Mouse (Mus musculus) small intestine, adult 2 months (tissue): ENCODE results near the gene Arhgap24. TPM values are rescaled to one million over a fixed set of nuclear protein-coding genes. Genes with fewer than 3 reads are reported as not detected.
"Not testable (repeated sequence)": the region's sequence is repeated elsewhere in the genome, so short reads cannot be mapped to it uniquely, and the experiment has no call there.

Experiments used
- H3K27ac ChIP-seq: fragments of 200-500 bp; 2 replicates; pipeline ENCODE4 v1.5.1; 2012; ENCODE audit warnings: low read depth, low read length, control low read depth, inconsistent platforms; ENCODE audit not compliant: insufficient read depth
- H3K27me3 ChIP-seq: fragments of 200-500 bp; 2 replicates; pipeline ENCODE4 v1.6.1; 2012; ENCODE audit warnings: mild to moderate bottlenecking, moderate library complexity, low read length, inconsistent platforms; ENCODE audit not compliant: control insufficient read depth, insufficient read depth
- H3K36me3 ChIP-seq: fragments of 200-500 bp; 2 replicates; pipeline ENCODE4 v1.6.1; 2012; ENCODE audit warnings: mild to moderate bottlenecking, low read length, control low read depth, inconsistent platforms; ENCODE audit not compliant: control insufficient read depth, insufficient read depth
- H3K4me1 ChIP-seq: fragments of 200-500 bp; 2 replicates; pipeline ENCODE4 v1.6.1; 2012; ENCODE audit warnings: low read length, inconsistent platforms, mixed read lengths; ENCODE audit not compliant: control insufficient read depth, insufficient read depth, insufficient read length
- H3K4me3 ChIP-seq: fragments of 200-500 bp; 2 replicates; pipeline ENCODE4 v1.5.1; 2012; ENCODE audit warnings: low read depth, mild to moderate bottlenecking, control low read depth, inconsistent platforms, low read length, moderate library complexity
- CTCF ChIP-seq: fragments of 200-500 bp; IDR thresholded peaks from 2 replicates; pipeline ENCODE4 v1.5.1; 2012; ENCODE audit warnings: low read depth, mild to moderate bottlenecking, control low read depth, inconsistent platforms, low read length, moderate library complexity, mixed read lengths; ENCODE audit not compliant: insufficient replicate concordance, insufficient read length; ENCODE audit errors: extremely low read depth
- POLR2A ChIP-seq: fragments of 200-500 bp; IDR thresholded peaks from 2 replicates; pipeline ENCODE4 v1.6.1; 2012; ENCODE audit warnings: low read depth, mild to moderate bottlenecking, control low read depth, inconsistent platforms, low read length, moderate library complexity
- WGBS: fragments of 180-500 bp; shearing (Covaris S2); methylation state at CpG from one replicate; pipeline ENCODE4 v1.1.7; 2018; 5-methylcytosine and 5-hydroxymethylcytosine counted together
- polyA plus RNA-seq: library from polyadenylated mRNA; depleted of rRNA; stranded (reverse); fragments of >200 nt; gene quantifications from 2 replicates; pipeline ENCODE4 v1.2.3, GENCODE M21; 2012

The Arhgap24 gene
- polyA plus RNA-seq, 1 experiment = 1.8 TPM

DNA sequence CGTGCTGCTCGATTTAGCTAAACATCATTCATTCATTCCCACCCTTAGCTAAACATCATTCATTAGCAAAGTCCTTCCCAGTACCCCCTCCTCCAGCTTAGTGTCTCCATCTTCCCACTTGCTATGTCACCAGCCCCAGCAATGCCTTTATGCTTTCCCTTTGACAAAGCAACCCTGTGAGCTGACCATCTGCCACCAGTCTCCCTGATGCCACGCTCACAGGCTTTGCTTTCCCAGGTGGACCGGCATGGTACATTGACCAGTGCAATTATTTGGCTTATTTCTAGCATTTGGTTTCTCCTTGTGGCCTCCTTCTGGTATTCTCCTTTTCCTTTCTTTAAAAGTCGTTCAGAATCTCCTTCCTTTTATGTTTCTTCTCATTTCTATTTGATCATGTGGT lies 445.6 kb downstream of the Arhgap24 start:
- Histone ChIP-seq H3K4me1 (no peaks in the 10 kb centered on the region), H3K27ac (no peak overlapping the region), H3K4me3 (no peak overlapping the region), H3K27me3 (no peaks in the 10 kb centered on the region), H3K36me3 (no peaks in the 10 kb centered on the region)
- 78% methylated on average over 5 of the region's 5 CpGs for WGBS
- TF ChIP-seq POLR2A (no peak), CTCF (no peak)

- WGBS = 68% methylated on average over 6 of the region's 6 CpGs
- no peak for TF ChIP-seq POLR2A
- TF ChIP-seq CTCF = no peak
- Histone ChIP-seq H3K36me3 (no peaks in the 10 kb centered on the region), H3K27ac (no peak overlapping the region), H3K27me3 (no peaks in the 10 kb centered on the region), H3K4me3 (no peak overlapping the region), H3K4me1 (no peaks in the 10 kb centered on the region)
These were observed 449.0 kb downstream of the Arhgap24 start for GRCm38 (mm10) chr5:102930161-102930560.

DNA sequence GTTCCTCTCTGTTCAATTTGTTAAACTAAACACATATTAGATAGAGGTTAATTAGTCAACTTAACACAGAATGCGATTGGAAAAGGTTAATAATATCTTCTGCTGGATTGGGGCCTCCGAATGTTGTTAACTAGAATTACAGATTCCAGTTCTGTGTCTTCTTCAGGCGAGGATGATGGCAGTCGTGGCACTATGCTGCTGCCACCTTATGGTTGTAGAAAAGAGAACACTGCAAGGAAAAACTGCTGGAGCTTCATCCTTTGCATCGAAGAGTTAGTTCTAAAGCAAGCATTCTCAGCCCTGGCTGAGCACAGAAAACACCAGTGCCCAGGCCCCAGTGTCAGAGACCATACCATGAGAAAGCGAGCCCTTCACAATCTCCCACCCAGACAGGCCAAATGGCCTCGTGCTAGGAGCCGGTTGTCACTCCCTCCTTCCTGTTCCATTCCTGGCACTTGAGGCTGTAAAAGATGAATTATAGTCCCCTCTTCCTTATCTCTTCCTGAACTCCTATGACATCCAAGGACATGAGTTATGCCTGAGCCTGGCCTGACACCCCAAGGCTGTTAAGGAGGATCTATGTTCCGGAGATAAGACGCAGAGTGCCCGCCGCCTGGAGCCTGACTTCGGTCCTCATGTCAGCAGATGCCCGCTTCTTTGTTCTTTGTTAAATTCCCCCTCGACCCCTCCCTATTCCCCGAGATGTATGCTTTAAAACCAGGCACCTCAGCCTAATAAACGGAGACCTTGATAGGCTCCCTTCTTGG lies 462.9 kb downstream of the Arhgap24 start:
- not testable (repeated sequence) for H3K27me3 ChIP-seq, H3K4me3 ChIP-seq, H3K4me1 ChIP-seq, H3K36me3 ChIP-seq, H3K27ac ChIP-seq
- 70% methylated on average over 17 of the region's 17 CpGs for WGBS

GRCm38 (mm10) chr5:102946625-102947024 lies 465.4 kb downstream of the Arhgap24 start:
- 84% methylated on average over 8 of the region's 8 CpGs for WGBS
- Histone ChIP-seq H3K4me1 (no peaks in the 10 kb centered on the region), H3K36me3 (no peaks in the 10 kb centered on the region), H3K27me3 (no peaks in the 10 kb centered on the region), H3K27ac (no peak overlapping the region), H3K4me3 (no peak overlapping the region)
- TF ChIP-seq CTCF (no peak), POLR2A (no peak)

DNA sequence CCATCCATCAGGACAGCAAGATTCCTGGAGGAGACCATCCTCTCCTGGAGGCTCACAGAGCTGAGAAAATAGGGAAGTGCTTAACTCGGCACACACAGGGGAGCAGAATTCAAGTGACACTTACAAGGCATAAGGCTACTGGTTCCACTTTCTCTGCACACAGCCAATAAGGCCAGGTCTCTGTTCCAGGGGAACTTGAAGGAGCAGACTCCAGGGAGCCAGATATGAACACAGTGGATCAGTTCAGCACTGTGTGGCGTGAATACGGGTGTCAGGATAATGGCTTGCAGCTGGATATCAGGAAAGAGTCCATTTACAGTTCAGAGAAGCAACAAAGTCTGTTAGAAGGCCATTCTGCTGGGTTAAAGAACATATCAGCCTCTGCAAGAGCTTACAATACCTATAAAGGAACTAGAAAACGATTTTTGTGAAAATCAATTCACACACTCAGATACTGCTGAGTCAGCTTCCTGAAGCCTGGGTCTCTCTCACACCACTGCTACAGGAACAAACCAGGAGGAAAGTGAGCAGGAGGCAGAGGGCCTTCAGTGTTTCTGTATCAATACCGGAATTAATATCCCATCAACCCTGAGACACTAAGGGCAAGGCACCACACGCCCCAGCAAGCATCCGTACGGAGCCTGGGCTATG lies 466.0 kb downstream of the Arhgap24 start:
- WGBS = 74% methylated on average over 8 of the region's 8 CpGs
- no peaks in the 10 kb centered on the region for H3K36me3 ChIP-seq
- no peak overlapping the region for H3K4me3 ChIP-seq
- H3K27me3 ChIP-seq = no peaks in the 10 kb centered on the region
- H3K27ac ChIP-seq = no peak overlapping the region
- TF ChIP-seq CTCF (no peak), POLR2A (no peak)
- H3K4me1 ChIP-seq = no peaks in the 10 kb centered on the region
